Mouse (Mus musculus): Measurements from ENCODE around the gene Fgfr2. TPM values are rescaled to one million over a fixed set of nuclear protein-coding genes. Genes with fewer than 3 reads are reported as not detected.

Fgfr2 gene
- polyA plus RNA-seq, 1 experiment from 2014 or later: 93.6 TPM

- Histone ChIP-seq H3K4me2 (ENCODE audit: low read depth, low read length, severe bottlenecking) (no peak overlapping the region), H3K9me3 (ENCODE audit: control insufficient read depth, low read length) (no peaks in the 10 kb centered on the region), H3K36me3 (ENCODE audit: control insufficient read depth, insufficient read depth, low read length) (no peaks in the 10 kb centered on the region), H3K27ac (ENCODE audit: low read depth, low read length) (no peak overlapping the region), H3K9ac (ENCODE audit: low read length) (no peak overlapping the region), H3K4me3 (ENCODE audit: low read depth, low read length) (no peak overlapping the region), H3K27me3 (ENCODE audit: control insufficient read depth, insufficient read depth, low read length) (no peaks in the 10 kb centered on the region), H3K4me1 (replicated peaks; ENCODE audit: control insufficient read depth, insufficient read depth, low read length) (peaks cover 3% of the 10 kb centered on the region; the same call in 1 of the 2 replicates)
- DNase-seq (ENCODE audit: low spot score) (no peak), ATAC-seq (replicated peaks; ENCODE audit: low FRiP score) (no peak)
- WGBS: 78% methylated on average over 1 of the region's 1 CpGs
Observed at GRCm38 (mm10) chr7:132933331-132933730, 189.8 kb downstream of the Fgfr2 start.

- no peaks in the 10 kb centered on the region for H3K36me3 ChIP-seq (ENCODE audit: control insufficient read depth, insufficient read depth, low read length)
- no peaks in the 10 kb centered on the region for H3K27me3 ChIP-seq (ENCODE audit: control insufficient read depth, insufficient read depth, low read length)
- H3K27ac ChIP-seq (ENCODE audit: low read depth, low read length): peak overlapping the region; percentile 90
- peak overlapping the region; percentile 94 for H3K9ac ChIP-seq (ENCODE audit: low read length)
- peaks cover 3% of the 10 kb centered on the region; the same call in 1 of the 2 replicates for H3K4me1 ChIP-seq (replicated peaks; ENCODE audit: control insufficient read depth, insufficient read depth, low read length)
- H3K4me3 ChIP-seq (ENCODE audit: low read depth, low read length): peak overlapping the region; percentile 97
- ATAC-seq (replicated peaks; ENCODE audit: low FRiP score) (no peak), DNase-seq (ENCODE audit: low spot score) (peak; percentile 78)
- H3K9me3 ChIP-seq (ENCODE audit: control insufficient read depth, low read length): no peaks in the 10 kb centered on the region
- under 1% methylated on average over 45 of the region's 55 CpGs for WGBS
- H3K4me2 ChIP-seq (ENCODE audit: low read depth, low read length, severe bottlenecking): peak overlapping the region; percentile 76
Observed at GRCm38 (mm10) chr7:132931560-132932351, 191.4 kb downstream of the Fgfr2 start.

DNA sequence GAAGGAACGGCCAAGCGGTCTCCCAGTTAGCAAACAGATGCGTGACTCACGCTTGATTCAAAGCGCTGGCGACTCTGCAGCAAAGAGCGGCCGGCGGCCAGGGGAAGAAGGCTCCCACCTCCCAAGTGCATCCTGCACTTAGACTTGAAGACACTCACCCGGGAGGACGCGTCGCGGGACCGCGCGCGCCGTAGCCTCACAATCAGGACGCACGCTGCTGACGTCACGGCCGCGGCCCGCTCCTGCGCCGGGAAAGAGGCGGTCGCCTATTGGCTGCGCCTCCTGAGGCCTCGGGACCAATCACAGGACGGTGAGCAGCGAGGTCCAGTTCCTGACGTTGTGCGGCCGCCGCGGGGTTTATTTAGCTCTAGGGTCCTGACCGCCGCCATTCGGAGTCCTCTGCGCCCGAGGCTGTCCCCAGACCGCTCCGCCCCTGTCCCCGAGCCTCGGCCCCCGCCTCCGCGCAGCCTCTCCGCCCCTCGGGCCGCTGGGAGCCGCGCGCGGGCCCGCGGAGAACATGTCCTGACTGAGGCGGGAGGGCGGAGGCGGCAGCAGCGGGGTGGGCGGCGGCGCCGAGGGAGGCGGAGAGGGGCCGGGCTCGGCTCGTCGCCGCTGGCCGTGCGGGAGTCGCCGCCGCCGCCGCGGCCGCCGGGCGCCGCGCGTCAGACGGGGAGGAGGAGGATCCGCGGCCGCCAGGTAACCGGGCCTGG is 192.1 kb downstream of the Fgfr2 start, which contains the start of gene Zranb1:
Gene Zranb1 (plus strand): TSS at position 293 of the 710 bp plus-strand sequence.
- peak within 1 kb of the TSS; percentile 94 for H3K9ac ChIP-seq (ENCODE audit: low read length)
- no peaks in the 10 kb centered on the region for H3K27me3 ChIP-seq (ENCODE audit: control insufficient read depth, insufficient read depth, low read length)
- H3K9me3 ChIP-seq (ENCODE audit: control insufficient read depth, low read length): no peaks in the 10 kb centered on the region
- peak within 1 kb of the TSS; percentile 76 for H3K4me2 ChIP-seq (ENCODE audit: low read depth, low read length, severe bottlenecking)
- WGBS: under 1% methylated on average over 64 of the region's 93 CpGs
- peak; percentile 100 for DNase-seq (ENCODE audit: low spot score)
- peak; percentile 100 for ATAC-seq (replicated peaks; ENCODE audit: low FRiP score)
- H3K27ac ChIP-seq (ENCODE audit: low read depth, low read length): peak within 1 kb of the TSS; percentile 90
- H3K4me3 ChIP-seq (ENCODE audit: low read depth, low read length): peak within 1 kb of the TSS; percentile 97
- H3K36me3 ChIP-seq (ENCODE audit: control insufficient read depth, insufficient read depth, low read length): no peaks in the 10 kb centered on the region
- peaks cover 3% of the 10 kb centered on the region; the same call in 1 of the 2 replicates for H3K4me1 ChIP-seq (replicated peaks; ENCODE audit: control insufficient read depth, insufficient read depth, low read length)

DNA sequence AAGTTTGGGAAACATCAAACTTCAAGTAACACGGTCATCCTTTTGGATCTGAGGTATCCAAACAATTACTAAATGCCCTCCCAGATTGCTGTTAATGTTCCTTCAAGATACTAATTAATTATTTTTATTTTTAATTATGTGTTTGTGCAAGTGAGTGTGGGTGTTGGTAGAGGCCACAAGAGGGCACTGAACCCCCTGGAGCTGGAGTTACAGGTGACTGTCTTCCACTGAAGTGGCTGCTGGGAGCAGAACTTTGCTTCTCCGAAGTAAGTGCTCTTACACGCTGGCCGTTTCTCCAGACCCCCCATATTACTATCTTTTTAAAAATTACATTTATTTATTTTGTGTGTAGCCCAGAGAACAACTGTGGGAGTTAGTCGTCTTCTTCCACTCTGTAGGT is 193.1 kb downstream of the Fgfr2 start:
- H3K4me1 ChIP-seq (replicated peaks; ENCODE audit: control insufficient read depth, insufficient read depth, low read length): peaks cover 3% of the 10 kb centered on the region; the same call in 1 of the 2 replicates
- no peaks in the 10 kb centered on the region for H3K36me3 ChIP-seq (ENCODE audit: control insufficient read depth, insufficient read depth, low read length)
- H3K4me2 ChIP-seq (ENCODE audit: low read depth, low read length, severe bottlenecking): peak overlapping the region; percentile 49; the same call in 1 of the 2 replicates
- no peak overlapping the region for H3K27ac ChIP-seq (ENCODE audit: low read depth, low read length)
- peak overlapping the region; percentile 63; the same call in 1 of the 2 replicates for H3K9ac ChIP-seq (ENCODE audit: low read length)
- no peaks in the 10 kb centered on the region for H3K9me3 ChIP-seq (ENCODE audit: control insufficient read depth, low read length)
- no peaks in the 10 kb centered on the region for H3K27me3 ChIP-seq (ENCODE audit: control insufficient read depth, insufficient read depth, low read length)
- 86% methylated on average over 5 of the region's 5 CpGs for WGBS
- no peak for ATAC-seq (replicated peaks; ENCODE audit: low FRiP score)
- DNase-seq (ENCODE audit: low spot score): no peak
- peak overlapping the region; percentile 97 for H3K4me3 ChIP-seq (ENCODE audit: low read depth, low read length)

- no peak overlapping the region for H3K27ac ChIP-seq (ENCODE audit: low read depth, low read length)
- H3K9ac ChIP-seq (ENCODE audit: low read length): no peak overlapping the region
- no peak for DNase-seq (ENCODE audit: low spot score)
- H3K27me3 ChIP-seq (ENCODE audit: control insufficient read depth, insufficient read depth, low read length): no peaks in the 10 kb centered on the region
- H3K4me1 ChIP-seq (replicated peaks; ENCODE audit: control insufficient read depth, insufficient read depth, low read length): peaks cover 3% of the 10 kb centered on the region; the same call in 1 of the 2 replicates
- H3K4me3 ChIP-seq (ENCODE audit: low read depth, low read length): no peak overlapping the region
- H3K36me3 ChIP-seq (ENCODE audit: control insufficient read depth, insufficient read depth, low read length): no peaks in the 10 kb centered on the region
- no peaks in the 10 kb centered on the region for H3K9me3 ChIP-seq (ENCODE audit: control insufficient read depth, low read length)
- no peak for ATAC-seq (replicated peaks; ENCODE audit: low FRiP score)
- WGBS: 68% methylated on average over 3 of the region's 3 CpGs
- H3K4me2 ChIP-seq (ENCODE audit: low read depth, low read length, severe bottlenecking): no peak overlapping the region
Observed at GRCm38 (mm10) chr7:132927201-132927600, 195.9 kb downstream of the Fgfr2 start.

- H3K4me2 ChIP-seq (ENCODE audit: low read depth, low read length, severe bottlenecking): no peak overlapping the region
- H3K27me3 ChIP-seq (ENCODE audit: control insufficient read depth, insufficient read depth, low read length): no peaks in the 10 kb centered on the region
- ATAC-seq (replicated peaks; ENCODE audit: low FRiP score) (no peak), DNase-seq (ENCODE audit: low spot score) (no peak)
- H3K27ac ChIP-seq (ENCODE audit: low read depth, low read length): no peak overlapping the region
- H3K36me3 ChIP-seq (ENCODE audit: control insufficient read depth, insufficient read depth, low read length): no peaks in the 10 kb centered on the region
- H3K9me3 ChIP-seq (ENCODE audit: control insufficient read depth, low read length): no peaks in the 10 kb centered on the region
- no peak overlapping the region for H3K4me3 ChIP-seq (ENCODE audit: low read depth, low read length)
- WGBS: 67% methylated on average over 2 of the region's 2 CpGs
- no peak overlapping the region for H3K9ac ChIP-seq (ENCODE audit: low read length)
- H3K4me1 ChIP-seq (replicated peaks; ENCODE audit: control insufficient read depth, insufficient read depth, low read length): 0 out of 2 replicates have a peak, but pooled peaks cover 3% of the 10 kb centered on the region
Observed at GRCm38 (mm10) chr7:132925227-132925626, 197.9 kb downstream of the Fgfr2 start.

DNA sequence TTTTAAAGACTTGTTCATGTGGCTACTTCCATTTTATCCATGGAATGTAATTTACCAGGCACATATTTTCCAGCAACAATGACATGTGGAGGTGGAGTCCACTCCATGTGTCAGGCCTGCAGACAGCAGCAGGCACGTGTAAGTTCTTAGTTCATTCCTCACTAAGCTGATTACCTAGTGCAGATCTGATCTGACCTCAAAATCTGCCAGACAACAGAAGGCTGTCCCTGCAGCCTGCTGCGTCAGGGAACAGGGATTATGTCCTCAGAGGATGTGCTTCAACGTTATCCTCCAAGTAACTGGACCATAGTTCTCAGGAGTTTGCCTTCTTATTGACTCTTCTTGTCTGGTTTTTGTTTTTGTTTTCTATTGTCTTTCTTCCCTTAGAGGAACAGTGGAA is 201.2 kb downstream of the Fgfr2 start:
- no peak for DNase-seq (ENCODE audit: low spot score)
- Histone ChIP-seq H3K4me1 (replicated peaks; ENCODE audit: control insufficient read depth, insufficient read depth, low read length) (no peaks in the 10 kb centered on the region), H3K4me3 (ENCODE audit: low read depth, low read length) (no peak overlapping the region), H3K36me3 (ENCODE audit: control insufficient read depth, insufficient read depth, low read length) (no peaks in the 10 kb centered on the region), H3K27ac (ENCODE audit: low read depth, low read length) (no peak overlapping the region), H3K9me3 (ENCODE audit: control insufficient read depth, low read length) (no peaks in the 10 kb centered on the region), H3K4me2 (ENCODE audit: low read depth, low read length, severe bottlenecking) (no peak overlapping the region), H3K9ac (ENCODE audit: low read length) (no peak overlapping the region), H3K27me3 (ENCODE audit: control insufficient read depth, insufficient read depth, low read length) (no peaks in the 10 kb centered on the region)
- WGBS: 37% methylated on average over 3 of the region's 3 CpGs
- no peak for ATAC-seq (replicated peaks; ENCODE audit: low FRiP score)

DNA sequence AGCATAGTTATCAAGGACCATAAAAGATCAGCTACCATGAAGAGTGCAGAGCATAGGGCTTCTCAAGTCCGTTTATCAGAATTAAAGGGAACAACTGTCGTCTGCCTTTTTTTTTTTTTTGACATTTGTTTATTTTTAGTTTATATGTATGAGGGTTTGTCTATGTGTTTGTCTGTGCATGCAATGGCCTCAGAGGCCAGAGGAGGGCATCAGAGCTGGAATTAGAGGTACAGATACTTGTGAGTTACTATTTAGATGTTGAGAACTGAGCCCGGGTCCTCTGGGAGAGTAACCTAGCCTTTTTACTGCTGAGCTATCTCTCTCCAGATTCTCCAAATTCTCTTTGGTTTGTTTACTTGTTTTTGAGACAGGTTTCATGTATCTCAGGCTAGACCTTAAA is 219.4 kb downstream of the Fgfr2 start:
- Histone ChIP-seq H3K4me1 (replicated peaks; ENCODE audit: control insufficient read depth, insufficient read depth, low read length) (no peaks in the 10 kb centered on the region), H3K27me3 (ENCODE audit: control insufficient read depth, insufficient read depth, low read length) (no peaks in the 10 kb centered on the region), H3K36me3 (ENCODE audit: control insufficient read depth, insufficient read depth, low read length) (no peaks in the 10 kb centered on the region), H3K27ac (ENCODE audit: low read depth, low read length) (no peak overlapping the region), H3K4me3 (ENCODE audit: low read depth, low read length) (no peak overlapping the region), H3K9ac (ENCODE audit: low read length) (no peak overlapping the region), H3K9me3 (ENCODE audit: control insufficient read depth, low read length) (no peaks in the 10 kb centered on the region; the same call in 1 of the 2 replicates), H3K4me2 (ENCODE audit: low read depth, low read length, severe bottlenecking) (no peak overlapping the region)
- DNase-seq (ENCODE audit: low spot score): no peak
- no peak for ATAC-seq (replicated peaks; ENCODE audit: low FRiP score)
- WGBS: 84% methylated on average over 3 of the region's 3 CpGs
